Mouse (Mus musculus): Measurements from ENCODE around the gene Elavl3. TPM values are rescaled to one million over a fixed set of nuclear protein-coding genes. Genes with fewer than 3 reads are reported as not detected.
"Not testable (repeated sequence)": the region's sequence is repeated elsewhere in the genome, so short reads cannot be mapped to it uniquely, and the experiment has no call there.

Gene Elavl3
- total RNA-seq (2021): 100 to 1,000 TPM; 155 to 168 TPM
- long read RNA-seq, experiment 1, partial matches to known transcripts: 2 of 44 reads
- long read RNA-seq, experiment 1, other reads (novel, unspliced or antisense): 42 of 44 reads
- long read RNA-seq, experiment 2, partial matches to known transcripts: 2 of 35 reads
- long read RNA-seq, experiment 2, other reads (novel, unspliced or antisense): 33 of 35 reads

DNA sequence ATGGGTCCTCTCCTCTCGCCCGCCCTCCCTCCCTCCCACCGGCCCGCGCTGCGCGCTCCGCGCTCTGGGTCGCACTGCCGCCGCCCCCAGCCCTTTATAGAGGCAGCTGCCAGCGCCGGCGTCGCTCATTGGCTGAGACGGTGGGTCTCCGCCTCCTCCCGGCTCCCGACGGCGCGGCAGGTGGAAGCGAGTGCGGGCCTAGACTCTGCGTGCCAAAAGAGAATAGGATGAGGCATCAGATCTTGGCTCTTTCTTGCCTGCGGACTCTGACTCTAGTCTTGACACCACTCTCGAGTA lies at the start of gene Elavl3:
Gene Elavl3 (minus strand): TSS at position 66 of the 297 bp plus-strand sequence.
- DNase-seq (ENCODE audit: low spot score in 2 of 2): peak; percentile 85 to 87
- intact Hi-C loops (cut with DNase I): loop anchor here (5.0 kb wide), 2 partner anchors 40 to 100 kb away; no protein-coding TSS in a partner anchor

DNA sequence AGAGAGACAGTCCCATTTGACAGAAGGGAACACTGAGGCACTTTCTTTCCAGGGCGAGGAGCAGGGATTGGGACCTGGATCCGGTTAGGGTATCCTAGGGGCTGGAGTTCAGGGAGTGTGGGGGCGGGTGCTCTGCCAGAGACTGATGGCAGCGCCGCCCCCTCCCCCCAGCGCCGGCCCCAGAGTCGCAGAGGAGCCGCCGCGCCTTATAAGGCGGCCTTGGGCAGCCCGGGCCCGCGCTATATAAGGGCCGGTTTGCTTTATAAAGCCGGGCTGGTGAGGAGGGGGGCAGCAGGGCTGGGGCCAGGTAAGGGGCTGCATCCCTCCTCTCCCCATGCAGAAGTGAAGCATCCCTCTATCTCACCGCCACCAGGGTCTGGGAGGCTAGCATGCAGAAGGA lies 48.1 kb upstream of the Elavl3 start:
- DNase-seq (ENCODE audit: low spot score in 2 of 2): no peak
- intact Hi-C loops (cut with DNase I): no loop called here

DNA sequence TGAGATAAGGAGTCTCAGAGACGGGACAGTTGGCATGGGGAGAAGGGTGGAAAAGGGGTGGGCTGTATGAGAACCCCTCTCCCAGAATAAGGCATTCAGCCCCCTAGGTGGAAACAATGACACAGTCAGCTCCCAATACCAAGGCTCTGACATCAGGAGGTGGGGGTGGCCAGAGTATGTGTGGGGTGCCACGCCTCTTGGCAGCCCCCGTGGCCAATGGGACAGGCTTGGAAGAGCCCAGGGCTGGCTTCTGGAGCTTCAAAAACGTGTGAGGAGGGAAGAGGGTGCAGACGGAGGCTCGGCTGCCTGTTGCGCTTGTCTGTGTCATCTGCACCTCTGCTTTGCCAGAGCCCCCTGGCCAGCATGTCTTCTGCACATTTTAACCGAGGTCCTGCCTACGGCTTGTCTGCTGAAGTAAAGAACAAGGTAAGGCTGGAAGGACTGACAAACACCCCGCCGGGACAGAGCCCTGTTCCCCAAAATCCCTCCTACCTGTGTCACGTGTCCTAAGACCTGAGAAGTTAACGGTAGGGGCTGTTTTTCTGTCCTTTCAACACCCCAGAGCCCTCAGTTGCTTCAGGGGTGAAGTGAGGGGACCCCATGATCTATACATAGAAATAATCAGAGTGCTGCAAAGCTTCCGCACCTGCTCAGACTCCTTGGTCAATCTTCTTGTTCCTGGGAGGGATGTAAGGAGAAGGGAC lies 47.3 kb upstream of the Elavl3 start, which contains the start of gene Cnn1:
Gene Cnn1 (plus strand): TSS at position 224 of the 704 bp plus-strand sequence.
- peak in 1 of 2 experiments; percentile 31 for DNase-seq (ENCODE audit: low spot score in 2 of 2)
- intact Hi-C loops (cut with DNase I): no loop called here

DNA sequence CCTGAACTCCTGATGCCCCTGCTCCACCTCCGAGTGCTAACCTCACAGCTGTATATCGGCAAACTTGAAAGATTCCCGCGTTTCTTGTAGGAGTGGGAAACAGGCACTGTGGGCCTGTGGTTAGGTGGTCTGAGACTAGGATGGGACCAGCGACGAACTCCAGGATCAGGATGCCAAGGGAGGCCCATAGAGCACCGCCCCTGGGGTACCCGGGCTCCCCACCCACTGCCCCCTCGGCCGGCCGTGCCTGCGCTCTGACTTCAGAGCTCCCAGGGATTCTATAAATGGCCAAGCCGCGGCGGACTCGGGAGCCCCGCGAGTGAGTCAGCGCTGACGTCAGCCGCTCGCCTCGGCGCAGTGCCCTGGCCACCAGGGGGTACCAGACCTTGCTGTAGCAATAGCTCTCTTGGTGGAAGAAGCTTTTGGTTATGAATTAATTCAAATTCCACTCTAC lies 44.1 kb upstream of the Elavl3 start:
- intact Hi-C loops (cut with DNase I): no loop called here

DNA sequence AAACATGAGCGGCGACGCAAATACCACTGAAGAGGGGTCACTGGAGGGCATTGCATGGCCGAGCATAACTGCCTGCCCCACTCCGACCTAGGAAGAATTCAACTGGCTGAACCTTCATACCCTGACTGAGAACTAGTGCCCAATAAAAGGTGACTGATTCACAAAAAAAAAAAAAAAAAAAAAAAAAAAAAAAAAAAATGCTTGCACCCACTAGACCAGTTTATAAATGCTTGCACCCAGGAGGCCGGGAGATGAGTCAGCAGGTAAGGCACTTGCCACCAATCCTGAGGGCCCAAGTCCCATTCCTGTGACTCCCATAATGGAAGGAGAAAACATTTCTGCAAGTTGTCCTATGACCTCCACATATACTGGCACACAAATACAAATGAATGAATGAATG lies 40.9 kb upstream of the Elavl3 start:
- DNase-seq (ENCODE audit: low spot score in 2 of 2): no peak
- intact Hi-C loops (cut with DNase I): no loop called here

More for the DNA sequence above, 44.1 kb upstream of the Elavl3 start:
- DNase-seq (ENCODE audit: low spot score in 2 of 2): peak; percentile 60 to 71

DNA sequence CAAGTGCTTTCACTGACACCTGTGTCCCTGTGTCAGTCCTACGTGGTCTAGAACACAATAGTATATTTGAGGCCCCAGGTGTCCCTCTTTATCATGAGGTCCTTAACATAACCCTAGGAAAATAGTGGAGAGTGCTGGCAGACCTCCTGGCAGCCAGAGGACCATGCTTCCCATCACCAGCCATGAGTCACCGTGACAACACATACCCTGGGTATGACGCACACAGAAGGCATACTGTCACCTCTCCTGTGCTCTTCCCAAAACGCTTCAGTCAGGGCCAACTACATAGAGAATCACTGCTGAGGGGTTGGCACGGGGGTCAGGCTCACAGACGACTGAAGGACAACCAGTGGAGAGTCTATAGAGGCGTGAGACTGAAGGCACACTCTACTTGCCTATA lies 38.2 kb upstream of the Elavl3 start:
- intact Hi-C loops (cut with DNase I): no loop called here

DNA sequence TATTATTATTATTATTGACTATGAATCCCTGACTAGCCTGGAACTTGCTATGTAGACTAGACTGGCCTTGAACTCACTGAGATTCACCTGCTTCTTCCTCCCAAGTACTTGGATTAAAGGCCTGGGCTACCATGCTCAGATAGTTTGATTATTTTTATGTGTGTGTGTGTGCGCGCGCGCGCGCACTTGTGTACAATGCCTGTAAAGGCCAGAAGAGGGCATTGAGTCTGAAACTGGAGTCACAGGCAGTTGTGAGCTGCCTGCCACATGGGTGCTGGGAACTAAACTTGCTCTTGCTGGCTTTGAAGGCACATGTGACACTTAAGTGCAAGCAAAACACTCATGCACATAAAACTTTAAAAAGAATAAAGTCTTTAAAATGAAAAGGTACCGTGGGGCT lies 37.5 kb upstream of the Elavl3 start:
- DNase-seq (ENCODE audit: low spot score in 2 of 2): no peak
- intact Hi-C loops (cut with DNase I): no loop called here

More for the DNA sequence above, 38.2 kb upstream of the Elavl3 start:
- no peak for DNase-seq (ENCODE audit: low spot score in 2 of 2)

DNA sequence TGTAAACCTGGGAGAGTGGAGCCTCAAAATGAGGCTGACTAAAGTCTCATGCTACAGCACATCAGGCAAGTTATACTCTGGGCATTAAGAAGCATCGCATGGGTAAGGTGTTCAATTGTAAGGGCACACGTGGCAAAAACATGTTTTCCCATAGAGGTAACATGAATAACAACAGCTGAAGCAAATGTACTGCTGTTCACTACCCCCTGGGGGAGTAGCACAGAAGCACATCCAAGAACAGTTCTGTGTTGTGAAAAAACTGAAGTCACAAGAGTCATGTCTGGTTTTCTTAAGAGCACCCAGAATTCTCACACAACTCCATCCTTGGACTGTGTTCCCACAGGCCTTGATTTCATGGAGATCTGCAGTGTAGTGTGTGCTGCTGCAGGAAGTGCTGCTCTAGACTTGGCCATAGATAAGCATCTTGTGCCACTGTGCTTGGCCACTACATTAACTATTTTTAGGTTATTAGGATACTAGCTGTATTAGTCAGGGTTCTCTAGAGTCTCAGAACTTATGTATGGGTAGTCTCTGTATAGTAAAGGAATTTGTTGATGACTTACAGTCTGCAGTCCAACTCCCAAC lies 35.3 kb upstream of the Elavl3 start:
- no peak for DNase-seq (ENCODE audit: low spot score in 2 of 2)
- intact Hi-C loops (cut with DNase I): no loop called here

DNA sequence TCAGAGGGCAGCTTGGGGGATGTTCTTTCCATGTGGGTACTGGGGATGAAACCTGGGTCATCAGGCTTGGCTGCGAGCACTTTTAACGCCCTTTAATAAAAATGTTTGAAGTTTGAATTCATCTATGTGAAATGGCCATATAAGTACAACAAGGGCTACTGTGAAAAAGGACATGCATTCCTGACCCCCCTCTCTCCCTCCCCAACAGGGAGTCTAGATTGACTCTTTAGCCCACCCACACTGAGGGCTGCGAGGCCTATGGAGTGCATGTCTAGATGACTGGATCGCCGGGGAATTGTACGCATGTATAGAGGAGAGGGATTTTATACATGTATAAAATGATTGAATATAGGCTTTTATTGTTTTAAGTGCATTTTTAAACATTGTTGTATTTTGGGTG lies 34.2 kb upstream of the Elavl3 start:
- intact Hi-C loops (cut with DNase I): no loop called here
- DNase-seq (ENCODE audit: low spot score in 2 of 2): no peak

DNA sequence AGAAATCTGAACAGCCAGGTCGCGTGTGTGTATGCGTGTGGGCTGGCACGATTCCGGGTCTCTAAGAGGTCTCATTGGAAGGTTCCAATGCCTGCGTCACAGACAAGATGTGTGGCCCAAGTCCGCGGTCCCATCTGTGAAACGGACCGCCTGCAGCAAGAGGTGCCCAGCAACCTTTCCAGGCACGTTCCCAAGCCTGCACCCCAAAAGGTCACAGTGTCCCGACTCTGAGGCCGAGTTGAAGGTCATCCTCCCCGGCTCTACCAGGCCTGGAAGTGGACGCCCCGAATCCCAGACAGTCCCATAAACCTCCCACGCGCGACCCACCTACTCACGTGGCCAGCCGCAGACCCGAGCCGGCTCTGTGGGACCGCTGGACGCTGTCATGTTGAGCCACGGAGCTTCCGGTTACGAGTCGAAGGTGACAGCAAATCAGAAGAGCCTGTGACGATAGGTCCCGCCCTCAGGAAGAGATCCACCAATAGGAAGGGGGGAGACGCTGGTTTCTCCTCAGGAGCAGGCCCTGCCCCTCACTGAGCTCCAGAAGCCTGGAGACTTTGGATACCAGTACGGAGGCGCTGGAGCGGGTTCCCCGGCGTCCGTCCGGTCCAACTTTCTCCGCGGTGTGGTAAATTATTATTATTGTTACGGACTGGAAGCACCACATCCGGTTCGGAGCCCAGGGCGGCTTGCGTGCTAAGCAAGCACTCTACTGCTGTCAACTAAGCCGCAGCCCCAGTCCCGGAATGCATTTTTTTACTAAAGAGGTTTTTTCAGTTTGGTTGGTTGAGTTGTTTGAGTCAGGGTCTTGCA lies 33.4 kb upstream of the Elavl3 start, which contains the start of gene Ecsit:
Gene Ecsit (minus strand): TSS at position 417 of the 813 bp plus-strand sequence.
- intact Hi-C loops (cut with DNase I): no loop called here
- DNase-seq (ENCODE audit: low spot score in 2 of 2): peak; percentile 96 to 99

DNA sequence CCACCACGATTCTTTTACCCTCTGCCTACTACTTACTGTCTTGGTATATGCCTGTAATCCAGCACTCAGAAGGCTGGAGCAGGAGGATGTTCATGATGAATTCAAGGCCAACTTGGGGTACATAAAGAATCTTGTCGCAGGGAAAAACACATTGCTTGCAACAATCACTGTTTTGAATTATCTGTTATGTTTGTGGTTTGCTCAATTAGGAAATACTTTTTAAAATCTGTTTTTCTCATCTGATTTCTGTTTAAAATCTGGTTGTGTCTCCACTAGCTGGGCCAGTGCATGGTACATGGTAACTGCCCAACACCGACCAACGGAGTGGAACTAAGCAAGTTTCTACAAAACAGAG lies 32.8 kb upstream of the Elavl3 start:
- intact Hi-C loops (cut with DNase I): no loop called here
- no peak for DNase-seq (ENCODE audit: low spot score in 2 of 2)

DNA sequence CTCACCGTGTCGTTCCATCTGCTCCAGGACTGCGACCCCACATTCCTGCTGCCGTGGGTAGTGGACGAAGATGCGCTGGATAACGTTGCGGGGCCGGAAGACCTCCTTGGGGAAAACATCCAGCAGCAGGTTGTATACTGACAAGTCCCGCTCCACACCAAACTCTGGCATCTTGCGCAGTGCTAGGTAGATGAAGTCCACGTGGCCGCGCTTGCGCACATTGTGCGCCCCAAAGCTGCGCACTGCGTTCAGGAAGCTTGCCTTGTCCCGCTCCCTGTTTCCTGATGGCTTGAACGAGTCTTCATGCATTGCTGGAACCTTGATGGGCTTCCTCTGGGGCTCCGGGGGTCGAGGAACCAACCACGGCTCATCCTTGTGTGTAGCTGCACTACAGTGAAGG lies 24.4 kb upstream of the Elavl3 start:
- no peak for DNase-seq (ENCODE audit: low spot score in 2 of 2)
- intact Hi-C loops (cut with DNase I): no loop called here

DNA sequence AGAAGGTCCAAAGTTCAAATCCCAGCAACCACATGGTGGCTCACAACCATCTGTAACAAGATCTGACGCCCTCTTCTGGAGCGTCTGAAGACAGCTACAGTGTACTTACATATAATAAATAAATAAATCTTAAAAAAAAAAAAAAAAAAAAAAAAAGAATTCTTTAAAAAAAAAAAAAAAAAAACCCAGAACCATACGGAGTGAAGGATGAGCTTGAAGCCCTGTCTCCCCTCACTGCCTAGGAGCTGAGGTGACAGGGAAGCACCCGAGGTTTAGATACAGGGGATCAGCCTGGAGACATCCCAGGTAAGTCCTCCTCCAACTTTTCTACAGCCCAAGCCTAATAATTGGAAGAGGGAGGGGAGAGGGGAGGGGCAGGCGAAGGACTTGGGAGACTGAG lies 24.0 kb upstream of the Elavl3 start:
- intact Hi-C loops (cut with DNase I); DNase-seq (ENCODE audit: low spot score in 2 of 2): not testable (repeated sequence)

DNA sequence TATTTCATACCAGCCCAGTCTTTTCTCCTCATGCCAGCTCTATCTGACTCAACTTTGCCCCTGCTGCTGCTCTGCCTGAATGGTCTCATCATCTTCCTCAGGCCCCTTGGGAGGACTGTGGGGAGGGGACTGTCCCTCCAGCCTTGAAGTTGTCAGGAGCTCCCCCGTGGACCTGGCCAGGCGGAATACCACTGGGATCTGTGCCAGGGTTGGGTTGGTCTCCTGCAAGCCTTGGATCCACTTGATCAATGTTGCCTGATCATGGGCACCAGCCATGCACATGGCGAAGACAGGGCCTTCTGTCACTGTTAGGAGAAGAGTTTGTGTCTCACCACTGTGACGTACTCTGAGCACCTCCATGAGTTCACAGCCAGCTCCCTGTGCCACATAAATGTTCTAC lies 20.5 kb upstream of the Elavl3 start:
- no peak for DNase-seq (ENCODE audit: low spot score in 2 of 2)
- intact Hi-C loops (cut with DNase I): no loop called here

DNA sequence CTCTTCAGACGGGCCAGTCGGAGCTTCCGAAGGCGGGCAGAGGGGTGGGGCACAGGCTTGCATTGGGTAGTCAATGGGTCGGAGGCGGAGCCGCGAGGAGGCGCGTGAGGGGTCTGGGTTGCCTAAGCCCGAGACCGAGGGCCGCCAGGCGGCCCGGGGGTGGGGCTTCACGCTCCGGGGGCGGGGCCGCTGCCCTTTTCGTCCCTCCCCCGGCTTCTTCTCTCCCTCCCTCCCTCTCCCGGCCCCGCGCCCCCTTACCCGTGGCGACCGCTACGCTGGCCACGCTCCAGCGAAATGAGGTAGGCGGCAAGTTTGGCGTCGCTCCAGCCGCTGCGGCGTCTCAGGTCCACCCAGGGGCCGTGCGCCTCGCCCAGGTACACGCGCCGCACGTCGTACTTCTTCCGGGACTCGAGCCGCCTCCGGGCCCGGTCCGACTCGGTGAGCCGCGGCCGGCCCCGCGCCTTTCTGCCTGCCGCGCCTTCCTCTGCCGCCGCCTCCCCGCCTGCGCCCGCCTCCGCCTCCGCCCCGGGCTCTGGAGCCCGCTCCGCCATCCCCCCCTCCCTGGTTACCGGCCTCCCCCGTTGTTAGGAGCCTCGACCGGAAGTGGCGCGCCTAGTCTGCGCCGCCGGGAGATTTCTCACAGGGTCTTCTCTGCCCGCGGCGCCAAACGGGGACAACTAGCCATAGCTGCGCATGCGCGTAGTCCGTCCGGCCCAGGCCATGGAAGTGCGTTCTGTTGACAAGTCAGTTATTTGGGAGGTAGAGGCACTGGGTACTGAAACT lies 19.2 kb upstream of the Elavl3 start, which contains the start of the genes Gm49318 and Zfp653:
Gene Gm49318 (minus strand): TSS at position 469 of the 783 bp plus-strand sequence.
Gene Zfp653 (minus strand): TSS at position 586 of the 783 bp plus-strand sequence.
- intact Hi-C loops (cut with DNase I): no loop called here

DNA sequence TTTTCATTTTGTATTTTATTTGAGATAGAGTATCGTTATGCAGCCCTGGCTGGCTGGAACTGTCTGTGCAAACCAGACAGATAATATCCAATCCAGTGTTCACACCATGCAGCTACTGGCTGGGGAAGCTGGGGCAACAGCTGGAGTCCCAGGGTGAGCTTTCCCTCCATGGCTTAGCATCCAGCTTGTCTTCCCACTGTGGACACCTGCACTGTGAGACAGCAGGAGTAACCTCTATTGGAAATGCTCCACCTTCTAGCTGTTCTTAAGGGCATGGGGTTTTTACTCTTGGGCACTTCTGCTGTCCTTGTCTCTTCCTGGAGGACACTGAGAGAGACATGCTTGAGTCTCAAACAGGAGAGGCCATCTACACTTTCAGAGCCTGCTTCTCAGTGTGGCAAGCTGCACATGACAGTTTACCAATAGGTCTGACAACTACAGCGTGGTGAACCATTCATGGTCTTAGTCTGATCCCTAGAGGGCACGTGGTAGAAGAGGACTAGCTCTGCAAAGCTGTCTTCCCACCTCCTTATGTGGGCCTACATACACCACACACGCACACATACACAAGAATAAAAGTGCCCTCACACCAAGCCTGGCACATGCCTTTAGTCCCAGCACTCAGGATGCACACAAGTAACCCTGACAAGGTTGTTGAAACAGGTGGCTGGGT lies 18.2 kb upstream of the Elavl3 start:
- intact Hi-C loops (cut with DNase I): no loop called here
- DNase-seq (ENCODE audit: low spot score in 2 of 2): no peak

More for the DNA sequence above, 19.2 kb upstream of the Elavl3 start, which contains the start of the genes Gm49318 and Zfp653:
- peak; percentile 98 for DNase-seq (ENCODE audit: low spot score in 2 of 2)

DNA sequence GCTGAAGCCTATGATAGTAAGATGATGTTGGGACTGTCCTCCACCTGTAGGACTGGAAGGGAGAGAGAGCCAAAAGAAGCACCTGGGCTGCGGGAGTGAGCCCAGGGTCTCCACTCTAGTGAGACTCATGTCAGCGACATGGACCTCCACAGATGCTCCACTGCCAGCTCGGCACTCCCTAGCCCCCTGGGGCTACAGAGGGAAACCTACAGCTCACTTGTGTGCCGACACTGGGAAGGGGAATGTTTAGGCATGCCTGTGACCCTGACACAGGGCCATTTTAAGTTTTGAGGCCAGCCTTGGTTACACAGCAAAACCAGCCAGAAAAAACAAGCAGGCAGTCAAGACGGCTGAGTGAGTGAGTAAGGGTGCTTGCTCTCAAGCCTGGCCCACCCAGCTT lies 15.4 kb upstream of the Elavl3 start:
- no peak for DNase-seq (ENCODE audit: low spot score in 2 of 2)
- intact Hi-C loops (cut with DNase I): loop anchor here (2.0 kb wide), 1 partner anchor 76 kb away; no protein-coding TSS in a partner anchor

DNA sequence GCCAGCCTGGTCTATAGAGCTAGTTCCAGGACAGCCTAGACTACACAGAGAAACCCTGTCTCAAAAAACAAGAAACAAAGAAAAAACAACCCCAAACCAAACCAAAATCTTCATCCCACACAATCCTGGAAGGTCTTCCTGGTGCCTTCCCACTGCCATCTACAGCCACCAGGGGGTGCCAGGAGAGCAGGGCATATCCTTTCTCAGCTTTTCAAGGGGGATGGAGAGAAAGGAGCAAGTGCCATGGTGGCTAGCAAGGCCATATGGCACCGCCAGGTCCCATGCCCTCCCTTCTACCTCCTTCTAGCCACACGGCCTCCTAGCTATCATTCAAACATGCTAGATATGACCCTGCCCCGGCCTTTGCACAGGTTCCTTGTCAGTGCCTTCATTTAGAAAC lies 14.6 kb upstream of the Elavl3 start:
- intact Hi-C loops (cut with DNase I): loop anchor here (2.0 kb wide), 1 partner anchor 76 kb away; no protein-coding TSS in a partner anchor
- peak in 1 of 2 experiments; percentile 61 for DNase-seq (ENCODE audit: low spot score in 2 of 2)
